Mouse (Mus musculus) small intestine, adult 2 months (tissue): ENCODE measurements at regions not wholly inside any gene's neighbourhood (a gene's known extent, or its start where the extent isn't known, plus 50 kb on each side); places are given as distances from the start of the nearest gene placed in this dataset.
A peak's percentile ranks its signal among the peaks of the same experiment; 100 is the strongest.

Source experiments
- CTCF ChIP-seq: fragments of 200-500 bp; IDR thresholded peaks from 2 replicates; pipeline ENCODE4 v1.5.1; 2012; ENCODE audit warnings: low read depth, mild to moderate bottlenecking, control low read depth, inconsistent platforms, low read length, moderate library complexity, mixed read lengths; ENCODE audit not compliant: insufficient replicate concordance, insufficient read length; ENCODE audit errors: extremely low read depth
- POLR2A ChIP-seq: fragments of 200-500 bp; IDR thresholded peaks from 2 replicates; pipeline ENCODE4 v1.6.1; 2012; ENCODE audit warnings: low read depth, mild to moderate bottlenecking, control low read depth, inconsistent platforms, low read length, moderate library complexity

DNA sequence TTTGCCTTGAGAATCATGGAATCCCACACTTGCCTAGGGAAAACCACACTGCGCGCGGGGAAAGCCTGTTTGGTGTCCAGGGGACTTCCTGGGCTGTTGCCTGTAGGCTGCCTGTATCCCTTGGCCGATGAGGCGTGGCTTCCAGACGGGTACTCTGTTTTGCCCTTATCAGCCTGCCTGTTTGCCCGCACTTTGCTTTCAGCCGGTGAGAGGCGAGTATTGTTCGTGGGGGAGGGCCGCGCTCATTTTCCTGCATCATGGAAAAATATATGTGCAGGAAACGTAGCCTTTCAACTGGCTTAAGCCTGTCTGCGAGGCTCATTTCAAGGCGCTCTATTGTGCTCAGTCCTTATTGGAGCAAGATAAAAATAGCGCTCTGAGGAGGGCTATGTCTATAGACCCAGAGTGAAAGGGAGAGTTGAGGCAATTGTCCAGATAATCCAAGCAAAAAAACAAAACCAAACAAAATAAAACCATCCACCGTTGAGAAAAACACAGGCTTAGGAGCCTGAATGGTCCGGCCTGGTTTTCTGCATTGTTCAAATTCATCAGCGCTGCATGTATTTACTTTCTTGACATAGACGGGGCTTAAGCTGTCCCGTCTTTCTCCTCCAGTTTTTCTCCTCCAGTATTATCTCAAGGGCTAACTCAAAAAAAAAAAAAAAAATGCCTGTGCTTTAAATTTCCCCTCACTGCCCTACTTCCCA is 67.9 kb downstream of the Klf5 start:
- TF ChIP-seq POLR2A: peak; percentile 7; the same call in 1 of the 2 replicates
- no peak for TF ChIP-seq CTCF
